Mouse (Mus musculus) Patski (cell line): Measurements from ENCODE around the gene Sfxn3. TPM values are rescaled to one million over a fixed set of nuclear protein-coding genes. Genes with fewer than 3 reads are reported as not detected.

Experiments used
- ATAC-seq: fragments of 100-300 bp; one replicate; pipeline ENCODE4 v1.8.0; 2021
- CTCF ChIA-PET: fragments of 350-600 bp; sonication (Branson Sonifier 250); formaldehyde crosslinking; loops from one replicate; lab custom pipeline; 2022; ENCODE audit warnings: inconsistent platforms; lab: Charles Lee
- POLR2A ChIA-PET: fragments of 350-600 bp; sonication (Branson Sonifier 250); formaldehyde crosslinking; loops from one replicate; lab custom pipeline; 2022; ENCODE audit warnings: antibody characterized with exemption, inconsistent platforms; lab: Charles Lee
- DNase-seq: peaks from one replicate; pipeline ENCODE4 v3.0.0-alpha.2; 2011; ENCODE audit warnings: low read depth, low spot score
- H3K27me3 ChIP-seq: fragments of 371-371 bp; one replicate; pipeline ENCODE4 v1.5.1; 2021
- CTCF ChIP-seq: fragments of 100-300 bp; IDR thresholded peaks from one replicate; pipeline ENCODE4 v1.5.1; 2021
- in situ Hi-C: fragments of 300-500 bp; cut with MboI; formaldehyde crosslinking; loops from 3 replicates; pipeline ENCODE4 v1.11.1; 2018; ENCODE audit warnings: low pct_unique_long_range_greater_than_20kb, mixed read lengths
- polyA plus RNA-seq: library from polyadenylated mRNA; unstranded; gene quantifications from one replicate; pipeline ENCODE4 v1.2.3, GENCODE M21; 2021

Gene Sfxn3
- polyA plus RNA-seq, 1 experiment from 2014 or later, result 77.1 TPM

DNA sequence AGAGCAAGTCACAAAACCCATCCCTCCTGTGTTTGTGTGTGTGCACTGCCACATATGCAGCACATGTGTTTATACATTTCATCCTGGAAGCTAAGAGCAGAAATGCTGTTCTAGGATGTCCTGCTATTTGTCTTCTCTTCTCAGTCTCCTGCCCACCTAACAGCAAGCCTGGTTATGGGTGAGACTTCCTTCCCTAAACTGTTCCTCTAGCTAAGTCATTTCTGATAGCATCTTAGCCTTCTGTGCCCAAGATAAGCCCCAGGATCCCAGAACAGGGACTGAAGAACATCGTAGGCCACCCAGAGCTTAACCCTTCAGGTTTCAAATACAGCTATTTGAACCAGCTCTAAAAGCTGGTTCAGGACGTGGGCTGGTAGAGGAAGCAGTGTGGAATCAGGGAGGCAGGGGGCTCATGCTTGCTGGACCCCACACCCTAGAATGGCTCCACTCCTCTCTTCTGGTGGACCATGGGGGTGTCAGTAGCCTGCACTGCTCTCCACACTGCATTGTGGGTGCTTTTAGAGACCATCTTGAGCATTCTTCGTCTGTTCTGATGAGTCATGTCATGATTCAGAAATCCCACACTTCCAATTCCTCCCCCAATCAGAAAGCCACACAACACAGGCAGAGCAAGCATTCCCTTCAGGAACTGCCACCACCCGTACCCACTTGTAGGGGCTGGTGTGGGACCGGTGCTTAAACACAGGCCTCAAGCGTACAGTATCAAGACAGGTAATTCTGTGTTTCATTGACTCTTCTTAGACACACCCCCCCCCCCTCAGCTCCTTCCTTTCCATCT, 7.8 kb downstream of the Sfxn3 start:
- ATAC-seq (no peak), DNase-seq (no peak)
- CTCF ChIA-PET, result interaction anchor here (0.9 to 2.4 kb wide), 4 partner anchors 8 to 106 kb away, joined by 3 to 10 read pairs (median 4); partner anchors contain the start of genes Pdzd7 and Sfxn3
- POLR2A ChIA-PET, result interaction anchor here (0.6 to 1.7 kb wide), 2 partner anchors 8 to 124 kb away, joined by 3 to 7 read pairs; partner anchors contain the start of genes Sfxn3 and Slf2
- H3K27me3 ChIP-seq, result no peaks in the 10 kb centered on the region
- in situ Hi-C loops, result no loop called here
- TF ChIP-seq CTCF, result no peak

DNA sequence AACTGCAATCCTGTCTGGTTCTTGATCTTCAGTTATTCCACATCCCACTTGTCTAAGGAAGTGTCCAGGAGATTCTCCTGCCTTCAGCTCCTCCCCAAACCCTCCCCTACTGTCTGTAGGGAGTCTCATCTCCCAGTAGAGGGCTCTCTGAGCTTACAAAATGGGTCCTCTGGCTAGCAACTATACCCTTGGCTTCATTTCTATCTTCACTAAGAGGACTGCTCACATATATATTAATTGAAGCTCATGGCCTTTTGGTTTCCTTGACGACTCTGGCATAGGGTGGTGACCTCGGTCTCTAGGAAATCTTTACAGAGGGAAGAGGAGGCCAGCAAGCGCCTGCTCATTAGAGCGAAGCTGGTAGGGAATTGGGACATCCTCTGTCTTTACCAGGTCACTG, 9.1 kb downstream of the Sfxn3 start:
- no peak for DNase-seq
- H3K27me3 ChIP-seq, result no peaks in the 10 kb centered on the region
- in situ Hi-C loops, result no loop called here
- CTCF ChIA-PET, result interaction anchor here (1.0 to 5.7 kb wide), 12 partner anchors 9 to 104 kb away, joined by 3 to 43 read pairs (median 8); partner anchors contain the start of genes Kazald1, Lzts2 and Sfxn3
- POLR2A ChIA-PET, result interaction anchor here (1.5 to 1.7 kb wide), 2 partner anchors 9 to 39 kb away, joined by 3 to 7 read pairs; partner anchors contain the start of gene Sfxn3
- peak; percentile 28 for ATAC-seq
- TF ChIP-seq CTCF, result peak; percentile 82

GRCm38 (mm10) chr19:45056908-45057698, 9.8 kb downstream of the Sfxn3 start:
- in situ Hi-C loops, result no loop called here
- DNase-seq (no peak), ATAC-seq (no peak)
- TF ChIP-seq CTCF, result no peak
- ChIA-PET CTCF (interaction anchor here (0.9 to 5.7 kb wide), 13 partner anchors 10 to 104 kb away, joined by 3 to 43 read pairs (median 5); partner anchors contain the start of genes Kazald1, Lzts2 and Sfxn3), POLR2A (interaction anchor here (0.6 to 2.9 kb wide), 4 partner anchors 9 to 150 kb away, joined by 3 to 14 read pairs (median 4); partner anchors contain the start of gene Sfxn3)
- H3K27me3 ChIP-seq, result no peaks in the 10 kb centered on the region

GRCm38 (mm10) chr19:45057724-45058112, 10.4 kb downstream of the Sfxn3 start:
- ChIA-PET POLR2A (interaction anchor here (0.7 to 2.9 kb wide), 3 partner anchors 10 to 42 kb away, joined by 3 to 14 read pairs (median 3); partner anchors contain the start of gene Sfxn3), CTCF (interaction anchor here (2.5 to 5.7 kb wide), 5 partner anchors 10 to 44 kb away, joined by 10 to 43 read pairs (median 15); partner anchors contain the start of genes Kazald1, Lzts2 and Sfxn3)
- DNase-seq (no peak), ATAC-seq (no peak)
- H3K27me3 ChIP-seq, result no peaks in the 10 kb centered on the region
- in situ Hi-C loops, result no loop called here
- no peak for TF ChIP-seq CTCF

DNA sequence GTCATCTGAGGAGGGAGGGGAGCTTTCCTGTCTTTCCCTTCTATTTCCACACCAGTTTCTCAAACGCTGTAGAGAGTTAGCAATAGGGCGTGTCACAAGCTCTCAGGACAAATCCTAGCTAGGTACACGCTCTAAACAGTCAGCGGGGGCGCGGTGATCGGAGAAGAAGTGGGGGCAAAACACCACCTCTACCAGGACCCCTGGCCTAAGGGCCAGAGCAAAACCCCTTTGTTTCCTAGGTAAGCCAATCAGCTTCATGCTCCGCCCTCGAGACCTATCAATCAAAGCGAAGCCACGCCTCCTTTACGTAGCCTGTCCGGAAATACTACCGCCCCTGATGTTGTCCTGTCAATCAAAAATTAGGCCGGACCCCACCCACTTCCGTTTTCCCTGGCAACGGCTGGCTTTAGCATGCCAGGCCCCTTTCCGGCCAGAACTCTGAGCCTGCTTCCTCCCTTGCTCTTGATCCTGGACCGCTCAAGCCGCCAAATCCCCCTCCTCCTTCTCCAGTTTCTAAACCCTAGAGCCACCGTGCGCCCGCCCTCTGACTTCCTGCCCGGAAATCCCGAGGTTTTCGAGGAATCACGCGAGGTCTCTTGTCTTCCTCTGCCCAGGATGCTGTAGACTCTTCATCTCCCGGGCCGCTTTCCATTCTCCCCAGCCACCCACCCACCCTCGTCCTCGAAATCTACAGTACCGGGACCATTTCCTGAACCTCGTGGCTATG, 11.0 kb downstream of the Sfxn3 start:
- in situ Hi-C loops, result no loop called here
- ChIA-PET CTCF (interaction anchor here (0.6 to 5.7 kb wide), 6 partner anchors 9 to 44 kb away, joined by 3 to 43 read pairs (median 13); partner anchors contain the start of genes Kazald1, Lzts2 and Sfxn3), POLR2A (interaction anchor here (1.0 to 2.9 kb wide), 4 partner anchors 11 to 51 kb away, joined by 3 to 14 read pairs (median 3); partner anchors contain the start of gene Sfxn3)
- ATAC-seq (peak; percentile 86), DNase-seq (peak; percentile 73)
- no peaks in the 10 kb centered on the region for H3K27me3 ChIP-seq
- TF ChIP-seq CTCF, result no peak

- no peak for TF ChIP-seq CTCF
- no peak for DNase-seq
- ChIA-PET CTCF (interaction anchor here (0.6 to 5.7 kb wide), 3 partner anchors 9 to 16 kb away, joined by 3 to 43 read pairs (median 12); partner anchors contain the start of genes Kazald1 and Sfxn3), POLR2A (interaction anchor here (1.0 to 2.9 kb wide), 4 partner anchors 11 to 52 kb away, joined by 3 to 14 read pairs (median 3); partner anchors contain the start of gene Sfxn3)
- in situ Hi-C loops, result no loop called here
- peaks cover under 1% of the 10 kb centered on the region for H3K27me3 ChIP-seq
- ATAC-seq, result no peak
Measured at GRCm38 (mm10) chr19:45058841-45059240, 11.5 kb downstream of the Sfxn3 start.

DNA sequence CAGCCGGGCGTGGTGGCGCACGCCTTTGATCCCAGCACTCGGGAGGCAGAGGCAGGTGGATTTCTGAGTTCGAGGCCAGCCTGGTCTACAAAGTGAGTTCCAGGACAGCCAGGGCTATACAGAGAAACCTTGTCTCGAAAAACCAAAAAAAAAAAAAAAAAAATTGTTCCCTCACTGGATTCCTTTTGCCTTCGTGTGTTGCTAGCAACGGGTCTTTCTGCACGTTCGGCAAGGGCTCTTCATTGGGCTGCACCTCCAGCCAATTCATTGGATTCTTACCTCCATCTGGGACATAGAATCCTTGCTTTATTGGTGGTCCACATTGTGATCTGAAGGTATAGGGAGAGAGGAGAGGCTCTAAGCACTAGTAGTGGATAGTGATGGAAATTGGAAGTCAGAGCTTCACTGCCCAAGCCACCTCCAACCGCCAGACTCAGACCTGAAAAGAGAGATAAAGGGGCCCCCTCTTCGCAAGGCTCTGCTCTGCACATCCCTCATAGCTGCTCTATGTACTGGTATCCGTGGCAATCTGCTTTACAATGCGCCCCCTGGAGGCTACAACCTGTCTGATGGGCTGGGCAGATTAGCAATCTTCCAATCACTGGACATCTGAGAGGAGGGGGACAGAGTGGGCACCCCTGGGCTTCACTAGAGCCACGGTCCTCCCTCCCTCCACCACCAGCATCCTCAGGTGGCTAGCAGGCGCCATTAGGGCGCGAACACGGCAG, 16.4 kb downstream of the Sfxn3 start:
- H3K27me3 ChIP-seq, result peaks cover 18% of the 10 kb centered on the region
- ChIA-PET POLR2A (interaction anchor here (1.0 to 1.6 kb wide), 2 partner anchors 10 to 17 kb away, joined by 3 to 4 read pairs; partner anchors contain the start of gene Sfxn3), CTCF (interaction anchor here (0.7 to 0.9 kb wide), 2 partner anchors 10 to 52 kb away, joined by 3 to 5 read pairs; no protein-coding TSS in a partner anchor)
- peak; percentile 75 for TF ChIP-seq CTCF
- in situ Hi-C loops, result no loop called here
- DNase-seq (no peak), ATAC-seq (no peak)

- DNase-seq (no peak), ATAC-seq (no peak)
- no peak for TF ChIP-seq CTCF
- in situ Hi-C loops, result no loop called here
- CTCF ChIA-PET, result interaction anchor here (1.1 to 1.3 kb wide), 2 partner anchors 9 to 17 kb away, joined by 3 to 5 read pairs; no protein-coding TSS in a partner anchor
- POLR2A ChIA-PET, result no interaction called here
- peaks cover 21% of the 10 kb centered on the region for H3K27me3 ChIP-seq
Measured at GRCm38 (mm10) chr19:45065226-45065625, 17.9 kb downstream of the Sfxn3 start.
